Mouse (Mus musculus): ENCODE data around the gene Trio.

DNA sequence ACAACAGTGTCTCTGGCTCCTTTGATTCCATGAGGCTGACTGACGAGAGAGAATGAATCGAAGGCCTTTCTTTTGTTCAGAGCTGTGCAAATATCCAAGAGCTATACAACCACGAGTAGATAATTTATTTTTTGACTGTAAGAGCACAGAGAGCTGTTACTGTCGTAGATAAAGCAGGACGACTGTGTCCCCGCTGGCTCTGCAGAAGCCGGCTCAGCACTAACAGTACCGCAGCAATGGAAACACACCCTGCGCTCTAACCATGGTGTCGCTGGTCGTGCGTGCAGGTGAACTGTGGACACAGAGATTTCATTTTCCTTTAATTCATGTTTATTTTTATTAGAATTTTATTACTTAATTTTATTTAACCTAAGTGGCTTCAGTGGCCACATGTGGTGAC lies 131.5 kb downstream of the Trio start:
- no peak for TF ChIP-seq CTCF (IDR thresholded peaks at IDR 0.05; ENCODE audit: low read depth, low read length)
- TF ChIP-seq POLR2A (IDR thresholded peaks at IDR 0.05; ENCODE audit: borderline replicate concordance, low read depth, low read length), result no peak
